Mouse (Mus musculus) forelimb bud, embryonic 11.5 days (tissue): ENCODE measurements around the gene Asb18.

Source experiments
- DNase-seq: peaks from one replicate; pipeline ENCODE4 v3.0.0-alpha.2; 2012; ENCODE audit warnings: low read depth, low spot score

Gene Asb18

GRCm38 (mm10) chr1:90014446-90014845 lies at the start of gene Asb18:
Asb18 (minus strand) TSS chr1:90014666.
- DNase-seq = no peak

GRCm38 (mm10) chr1:90060599-90060998 lies 46.1 kb upstream of the Asb18 start:
- DNase-seq = peak; percentile 59

GRCm38 (mm10) chr1:90060054-90060453 lies 45.6 kb upstream of the Asb18 start:
- DNase-seq = no peak

GRCm38 (mm10) chr1:90054991-90055390 lies 40.5 kb upstream of the Asb18 start:
- no peak for DNase-seq

- DNase-seq = peak; percentile 71
Measured at GRCm38 (mm10) chr1:90051347-90051746, 36.9 kb upstream of the Asb18 start.

DNA sequence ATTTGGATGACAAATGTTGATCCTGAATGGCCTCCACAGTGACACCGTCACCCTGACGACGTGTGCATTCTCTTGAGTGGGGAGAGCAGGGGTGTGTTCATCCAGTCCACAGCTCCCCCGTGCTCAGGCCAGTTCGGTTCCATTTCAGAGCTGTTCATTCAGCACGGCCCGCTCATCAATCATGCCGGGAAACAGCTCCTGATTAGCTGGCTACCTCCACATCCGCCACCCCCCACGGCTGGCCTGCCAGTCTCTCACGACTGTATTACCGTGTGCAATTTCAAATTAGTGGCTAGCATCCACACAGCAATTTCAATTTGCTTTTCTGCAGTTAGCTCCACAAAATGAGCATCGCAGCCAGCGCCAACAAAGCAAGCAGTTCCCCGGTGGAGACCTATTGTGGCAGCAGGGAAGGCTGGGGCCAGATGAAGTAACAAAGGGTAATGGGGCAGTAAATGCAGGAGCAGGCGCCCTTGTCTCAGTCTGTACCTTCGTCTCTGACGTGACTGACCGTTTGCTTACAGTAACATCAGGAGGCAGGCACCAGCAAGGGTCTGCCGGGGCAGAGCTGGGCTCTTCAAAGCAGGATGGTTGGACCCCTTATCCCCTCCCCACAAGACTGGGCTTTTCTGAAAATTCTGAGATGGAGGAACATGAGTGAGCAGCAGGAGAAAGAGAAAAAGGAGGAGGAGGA lies 35.7 kb upstream of the Asb18 start:
- DNase-seq = no peak

DNA sequence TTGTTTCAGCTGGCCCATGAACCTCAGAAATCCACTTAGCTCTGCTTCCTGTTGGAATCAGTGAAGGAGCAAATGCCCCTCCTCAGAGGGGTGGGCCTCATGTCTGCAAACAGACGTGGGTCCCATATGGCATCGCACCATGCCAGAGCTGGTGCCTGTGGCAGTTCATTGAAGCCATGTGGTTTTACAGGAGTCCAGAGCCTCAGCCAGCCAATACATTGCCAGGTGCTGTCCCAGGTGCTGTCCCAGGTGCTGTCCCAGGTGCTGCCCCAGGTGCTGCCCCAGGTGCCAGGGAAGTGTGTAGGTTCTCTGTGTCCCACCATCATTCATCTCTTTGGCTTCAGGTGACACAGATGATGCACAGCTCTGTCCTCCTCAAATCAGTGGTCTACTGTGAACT lies 13.8 kb upstream of the Asb18 start:
- DNase-seq = no peak

DNA sequence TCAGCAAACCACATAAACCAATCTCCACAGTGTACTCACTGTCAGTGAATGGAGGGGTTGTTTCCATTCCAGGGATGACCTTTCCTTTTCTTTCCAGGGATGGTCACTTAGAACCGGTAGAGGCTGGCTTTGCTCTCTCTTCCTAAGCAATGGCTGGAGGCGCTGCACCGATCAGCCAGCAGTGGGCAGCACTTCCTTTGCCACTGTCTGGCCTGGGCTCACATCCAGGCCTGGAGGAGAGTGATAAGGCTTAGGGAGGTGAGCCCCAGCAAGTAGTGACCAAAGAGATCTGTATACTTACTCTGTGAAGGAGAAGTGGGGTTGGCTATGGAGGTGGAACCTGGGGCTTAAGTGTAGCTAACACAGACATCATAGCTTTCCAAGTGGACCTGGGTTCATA lies 12.5 kb upstream of the Asb18 start:
- DNase-seq = no peak

DNA sequence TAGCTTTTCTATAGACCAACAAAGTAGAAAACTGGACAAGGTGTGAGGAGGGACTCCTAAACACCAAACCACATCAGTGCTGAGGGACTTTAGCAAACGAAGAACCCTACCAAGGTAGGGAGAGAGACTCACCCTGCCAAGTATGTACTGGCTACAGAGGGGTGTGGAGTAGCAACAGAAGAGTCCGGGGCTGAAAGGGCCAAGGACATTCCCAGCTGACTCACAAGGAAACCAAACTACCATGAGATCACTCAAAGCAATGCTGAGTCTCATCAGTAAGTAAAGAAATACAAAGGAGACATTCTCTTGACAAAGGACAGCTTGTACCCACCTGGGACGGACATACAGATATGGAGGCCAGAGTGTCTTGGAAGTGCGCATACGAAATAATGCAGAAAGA lies 5.9 kb upstream of the Asb18 start:
- no peak for DNase-seq

- no peak for DNase-seq
Measured at GRCm38 (mm10) chr1:90018071-90018470, 3.6 kb upstream of the Asb18 start.

GRCm38 (mm10) chr1:90013273-90013672 lies 1.2 kb downstream of the Asb18 start:
- no peak for DNase-seq

DNA sequence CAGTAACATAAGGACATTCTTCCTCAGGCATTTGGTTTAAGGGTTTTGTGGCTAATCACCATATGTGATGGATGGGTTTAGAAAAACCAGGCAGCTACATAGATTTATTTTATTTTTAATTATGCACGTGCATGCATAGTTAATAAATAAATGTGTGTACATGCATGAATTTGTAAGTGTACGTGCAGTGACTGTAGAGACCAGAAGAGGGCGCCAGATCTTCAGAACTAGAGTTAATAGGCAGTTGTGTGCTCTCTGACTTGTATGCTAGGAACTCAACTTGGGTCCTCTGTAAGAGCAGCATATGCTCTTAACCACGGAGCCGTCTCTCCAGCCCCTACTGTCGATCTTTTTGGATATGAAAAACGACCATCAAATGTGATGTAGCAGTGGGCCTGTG lies 1.6 kb downstream of the Asb18 start:
- peak; percentile 9 for DNase-seq

DNA sequence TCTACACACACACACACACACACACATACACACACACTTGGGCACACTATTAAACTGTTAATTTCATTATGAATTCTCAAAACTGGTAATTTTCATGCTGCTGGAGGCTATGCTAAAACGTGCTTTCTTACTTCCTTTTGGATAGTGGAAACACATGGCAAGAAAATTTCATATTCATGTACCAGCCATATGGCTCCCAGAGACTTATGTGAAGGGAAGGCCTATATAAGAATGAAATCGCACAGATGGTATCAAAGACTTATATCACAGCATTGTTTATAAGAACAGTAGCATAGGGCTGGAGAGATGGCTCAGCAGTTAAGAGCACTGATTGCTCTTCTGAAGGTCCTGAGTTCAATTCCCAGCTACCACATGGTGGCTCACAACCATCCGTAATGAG lies 2.3 kb downstream of the Asb18 start:
- no peak for DNase-seq

DNA sequence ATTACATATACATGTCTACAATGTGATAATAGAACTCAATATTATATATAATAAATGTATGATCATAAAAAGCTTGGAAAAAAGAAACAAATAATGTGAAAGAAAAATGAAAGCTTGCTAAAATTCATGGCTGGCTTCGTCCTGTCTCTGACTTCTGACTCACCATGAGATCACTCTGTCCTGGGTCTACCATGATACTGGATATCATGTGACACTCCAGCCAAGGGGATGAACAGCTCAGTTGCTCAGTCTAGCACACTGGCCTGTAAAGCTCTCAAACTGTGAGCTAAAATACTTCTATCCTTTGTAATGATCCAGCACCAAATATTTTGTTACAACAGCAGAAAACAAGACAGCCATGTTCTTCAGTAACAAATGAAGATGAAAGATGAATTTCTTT lies 4.4 kb downstream of the Asb18 start:
- no peak for DNase-seq

DNA sequence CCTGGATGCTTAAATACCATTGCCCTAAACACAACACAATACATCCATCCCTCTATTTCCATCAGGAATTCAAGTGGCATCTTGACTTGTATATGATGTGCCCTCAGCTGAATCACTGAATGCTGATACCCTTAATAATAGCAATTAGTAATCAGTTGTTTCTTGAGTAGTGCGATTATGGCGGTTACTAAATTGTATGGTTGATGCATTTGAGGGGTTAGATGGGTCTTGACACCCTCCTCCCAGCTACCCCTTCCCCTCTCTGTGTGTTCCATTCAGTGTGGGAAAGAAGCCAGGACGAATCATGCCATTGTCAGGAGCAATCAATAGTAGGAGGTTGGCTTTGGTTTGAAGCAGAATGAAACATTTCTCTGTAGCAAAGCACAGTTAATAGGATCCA lies 5.3 kb downstream of the Asb18 start:
- no peak for DNase-seq

DNA sequence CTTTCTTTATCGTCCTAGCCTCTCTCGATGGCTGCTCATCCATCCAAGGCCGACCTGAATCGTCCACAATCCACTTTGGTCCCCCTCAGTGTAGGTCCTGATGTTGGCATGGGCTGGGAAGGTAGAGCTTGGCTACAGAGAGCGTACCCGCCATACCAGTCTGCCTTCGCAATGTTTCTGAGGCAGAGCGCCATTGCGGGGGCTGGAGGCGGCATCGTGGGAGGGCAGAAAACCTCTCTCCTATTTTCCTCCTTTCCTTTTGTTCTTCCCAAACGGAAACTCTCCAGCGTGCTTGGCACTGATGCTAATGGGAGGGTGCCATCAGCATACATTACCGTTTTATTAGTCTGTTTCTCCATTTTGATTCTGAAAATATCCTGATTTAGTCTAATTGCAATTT lies 7.8 kb downstream of the Asb18 start:
- no peak for DNase-seq

DNA sequence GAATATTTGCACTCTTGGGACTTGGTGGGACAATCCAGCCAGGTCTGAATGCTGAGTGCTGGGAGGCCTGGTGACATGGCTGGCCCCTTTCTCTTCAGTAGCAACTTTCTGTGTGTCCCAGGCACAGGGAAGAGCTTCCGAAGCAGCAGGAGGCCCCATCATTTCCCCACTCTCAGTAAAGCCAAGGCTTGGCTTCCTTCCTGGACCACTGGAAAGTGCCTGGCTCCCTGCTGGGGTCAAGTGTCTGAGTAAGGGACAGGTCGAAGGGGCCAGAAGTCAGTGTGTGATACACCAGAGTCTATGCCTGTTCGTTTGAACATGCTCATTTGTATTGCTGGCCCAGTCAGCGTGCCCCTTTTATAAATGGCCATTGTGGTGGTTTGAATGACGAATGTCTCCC lies 13.5 kb downstream of the Asb18 start:
- DNase-seq = no peak

DNA sequence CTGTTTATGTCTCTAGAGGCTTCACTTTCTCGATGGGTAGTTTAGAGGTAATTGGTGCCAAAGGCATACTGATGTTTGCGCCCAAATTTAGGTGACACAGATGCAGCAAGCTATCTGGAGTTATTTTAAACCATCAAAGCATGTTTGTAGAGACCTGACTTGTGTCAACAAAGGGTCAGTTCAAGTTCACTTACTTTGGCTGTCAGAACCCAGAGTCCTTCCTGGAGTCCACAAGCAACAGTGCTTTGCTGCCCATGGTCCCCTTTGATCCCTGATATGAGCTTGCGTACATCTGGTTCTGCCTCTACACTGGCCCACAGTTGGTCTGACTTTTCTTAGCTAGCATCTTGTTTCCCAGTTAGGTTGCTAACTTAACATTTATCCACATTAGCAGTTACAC lies 14.6 kb downstream of the Asb18 start:
- DNase-seq = no peak

DNA sequence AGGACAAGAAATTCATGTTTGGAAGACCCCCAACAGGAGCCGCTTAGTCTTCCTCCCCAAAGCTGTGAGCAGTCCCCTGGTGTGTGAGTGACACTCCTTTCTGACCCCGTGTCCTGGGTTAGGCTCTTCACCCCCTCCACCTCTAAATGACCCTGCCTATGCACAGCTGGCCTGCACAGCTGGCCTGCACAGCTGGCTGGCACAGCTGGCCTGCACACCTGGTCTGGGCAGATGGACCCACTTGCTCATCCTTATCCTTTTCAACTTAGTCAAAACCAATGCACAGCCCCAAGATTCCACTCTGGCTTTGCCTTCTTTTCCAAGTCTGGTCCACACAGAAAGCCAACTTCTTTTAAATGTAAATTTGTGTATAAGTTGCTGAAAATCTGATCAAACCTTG lies 15.8 kb downstream of the Asb18 start:
- DNase-seq = no peak

- DNase-seq = peak; percentile 25
Measured at GRCm38 (mm10) chr1:89998076-89998475, 16.4 kb downstream of the Asb18 start.

DNA sequence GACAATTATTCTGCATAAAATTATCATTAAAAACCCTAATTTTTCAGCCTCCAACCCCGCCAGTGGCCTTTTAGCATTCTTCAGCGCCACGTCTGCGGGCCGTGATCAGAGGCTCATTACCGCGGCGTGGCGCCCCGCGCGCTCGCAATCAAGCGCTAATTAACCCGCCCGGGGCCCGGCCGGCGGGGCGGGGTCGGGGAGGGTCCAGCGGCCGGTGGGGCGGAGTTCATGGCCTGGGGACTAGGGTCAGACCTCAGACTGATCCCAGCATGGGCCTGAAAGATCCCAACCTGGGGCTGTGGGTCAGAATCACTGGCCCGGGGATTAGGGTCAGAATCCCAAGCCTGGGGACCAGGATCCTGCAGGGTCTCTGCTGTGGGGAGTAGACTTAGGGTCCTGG lies 22.2 kb downstream of the Asb18 start:
- no peak for DNase-seq

DNA sequence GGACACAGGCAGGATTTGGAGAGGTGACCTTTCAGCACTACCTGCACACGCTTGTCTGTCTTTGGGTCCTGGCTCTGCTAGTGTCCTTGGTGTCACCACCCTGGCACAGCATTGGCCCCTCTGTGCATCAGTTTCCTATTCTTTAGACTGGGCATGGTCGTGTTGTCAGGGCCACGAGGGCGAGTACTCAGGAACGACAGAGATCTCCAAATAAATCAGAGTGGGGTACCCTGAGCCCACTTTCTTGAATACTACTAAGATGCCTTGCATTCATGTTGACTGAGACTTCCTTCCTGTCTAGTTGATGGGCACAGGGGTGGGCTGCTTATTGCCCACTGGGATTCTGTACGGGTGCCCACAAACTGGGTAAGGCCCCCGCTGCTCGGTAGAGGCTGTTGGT lies 37.2 kb downstream of the Asb18 start:
- DNase-seq = no peak

GRCm38 (mm10) chr1:89976411-89976810 lies 38.1 kb downstream of the Asb18 start:
- DNase-seq = no peak

GRCm38 (mm10) chr1:89974541-89974940 lies 39.9 kb downstream of the Asb18 start:
- DNase-seq = no peak
